Mouse (Mus musculus) urinary bladder, postnatal 4 days (tissue): Measurements from ENCODE around the gene Lsm14a.
A peak's percentile ranks its signal among the peaks of the same experiment; 100 is the strongest.
"Not testable (repeated sequence)": the region's sequence is repeated elsewhere in the genome, so short reads cannot be mapped to it uniquely, and the experiment has no call there.

Experiments used
- DNase-seq, 2 experiments: peaks; one replicate each; pipeline ENCODE4 v3.0.0; 2021 to 2022; ENCODE audit warnings: low spot score in 2 of 2

The Lsm14a gene

GRCm38 (mm10) chr7:34373906-34374305 lies 19.2 kb downstream of the Lsm14a start:
- DNase-seq: no peak

DNA sequence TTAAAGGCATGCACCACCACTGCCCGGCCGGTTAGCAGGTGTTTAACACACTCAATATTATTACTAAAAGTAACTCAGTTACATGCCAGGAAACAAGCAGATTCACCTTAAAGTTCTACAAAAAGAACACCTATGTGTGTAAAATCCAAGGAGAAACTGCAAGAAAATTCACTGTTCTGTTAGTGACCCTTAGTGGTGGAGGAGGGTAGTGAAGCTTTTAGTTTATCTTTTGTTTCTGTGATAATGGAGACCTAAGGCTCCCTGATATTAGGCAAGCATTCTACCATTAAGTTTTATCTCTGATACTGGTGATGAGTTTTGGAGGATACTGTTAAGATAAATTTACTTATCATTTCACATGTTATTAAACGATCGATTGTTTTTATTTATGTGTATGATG lies 37.5 kb downstream of the Lsm14a start:
- DNase-seq: no peak

DNA sequence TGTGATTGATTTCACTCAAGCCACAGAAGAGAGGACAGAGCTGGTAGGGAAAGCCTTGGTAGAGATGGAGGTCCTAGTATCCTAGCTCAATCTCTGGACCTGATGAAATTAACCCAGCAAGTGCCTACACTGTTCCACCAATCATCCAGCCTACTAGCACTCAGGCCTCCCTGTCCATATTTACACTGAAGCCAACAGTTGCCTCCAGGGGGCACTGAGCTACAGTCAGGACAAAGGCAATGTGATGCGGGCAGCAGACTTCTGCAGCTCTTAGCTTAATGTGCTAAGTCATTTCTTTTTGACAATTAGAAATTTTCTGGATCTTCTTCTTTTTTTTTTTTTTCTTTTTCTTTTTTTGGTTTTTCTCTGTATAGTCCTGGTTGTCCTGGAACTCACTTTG lies 41.1 kb downstream of the Lsm14a start:
- no peak for DNase-seq

GRCm38 (mm10) chr7:34350166-34350565 lies 42.9 kb downstream of the Lsm14a start:
- no peak for DNase-seq

DNA sequence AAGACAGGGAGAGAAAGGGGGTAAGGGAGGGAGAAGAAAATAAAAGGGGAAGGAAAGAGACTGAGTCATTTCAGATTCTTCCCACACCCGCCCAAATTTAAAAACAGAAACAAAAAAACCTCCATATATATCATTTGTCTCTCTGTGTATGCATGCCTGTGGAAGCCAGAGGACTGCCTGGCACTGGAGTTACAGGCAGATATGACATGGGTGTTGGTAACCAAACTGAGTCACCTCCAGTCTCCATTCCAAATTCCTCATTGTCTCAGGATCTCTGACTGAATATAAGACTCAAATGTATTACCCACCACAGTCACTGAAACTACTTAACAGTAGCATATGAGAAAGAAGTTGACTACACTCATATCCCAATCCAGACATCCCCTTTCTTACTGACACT lies 45.1 kb downstream of the Lsm14a start:
- DNase-seq: no peak

DNA sequence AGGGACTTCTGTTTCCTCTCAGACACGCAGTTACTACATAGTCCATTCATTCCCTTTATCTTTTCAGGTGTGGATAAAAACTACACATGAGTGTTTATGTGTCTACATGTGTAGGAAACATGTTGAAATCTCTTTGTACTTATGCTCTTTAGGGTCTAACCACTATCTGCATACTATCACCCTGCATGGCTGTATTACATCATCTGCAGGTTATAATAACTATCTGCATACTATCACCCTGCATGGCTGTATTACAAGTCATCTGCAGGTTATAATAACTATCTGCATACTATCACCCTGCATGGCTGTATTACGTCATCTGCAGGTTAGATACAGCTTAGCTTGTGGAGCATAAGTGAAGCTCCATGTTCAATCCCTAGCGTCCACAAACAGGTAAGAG lies 46.1 kb downstream of the Lsm14a start:
- no peak for DNase-seq

- no peak for DNase-seq
These were observed 46.6 kb downstream of the Lsm14a start for GRCm38 (mm10) chr7:34346505-34346904.

DNA sequence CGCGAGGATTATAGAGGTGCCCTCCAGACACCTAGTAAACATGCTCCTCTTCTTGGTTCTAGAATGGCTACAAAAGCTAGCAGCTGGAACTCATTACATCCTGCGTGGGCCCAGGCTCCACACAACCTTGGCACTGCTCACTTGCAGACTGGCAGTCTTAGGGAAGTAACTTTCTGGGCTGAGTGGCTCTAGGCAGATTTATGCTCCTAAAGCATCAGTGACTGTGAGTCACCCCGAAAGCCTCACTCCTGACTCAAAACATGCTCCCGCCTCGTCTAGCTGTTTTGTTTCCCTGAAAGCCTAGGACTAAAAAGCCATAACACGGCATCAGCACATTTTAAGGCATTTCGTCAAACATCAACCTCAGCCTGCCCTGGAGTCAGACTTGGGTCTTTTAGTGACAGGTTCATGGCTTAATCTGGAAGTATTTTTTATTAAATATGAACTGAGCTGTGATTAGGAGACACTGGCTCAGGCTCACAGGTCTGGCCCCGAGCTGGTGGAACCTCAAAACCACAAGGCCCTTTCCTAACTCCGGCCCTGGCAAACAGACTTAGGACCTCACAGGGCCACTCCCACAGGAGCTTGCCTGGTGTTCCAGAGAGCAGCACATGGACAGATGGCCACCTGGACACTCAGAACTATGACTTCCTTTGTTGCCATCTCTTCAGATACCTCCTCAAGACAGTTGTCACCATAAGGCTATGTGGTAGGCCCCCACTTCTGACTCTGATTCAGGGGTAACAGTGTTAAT lies 50.9 kb downstream of the Lsm14a start:
- DNase-seq: no peak

DNA sequence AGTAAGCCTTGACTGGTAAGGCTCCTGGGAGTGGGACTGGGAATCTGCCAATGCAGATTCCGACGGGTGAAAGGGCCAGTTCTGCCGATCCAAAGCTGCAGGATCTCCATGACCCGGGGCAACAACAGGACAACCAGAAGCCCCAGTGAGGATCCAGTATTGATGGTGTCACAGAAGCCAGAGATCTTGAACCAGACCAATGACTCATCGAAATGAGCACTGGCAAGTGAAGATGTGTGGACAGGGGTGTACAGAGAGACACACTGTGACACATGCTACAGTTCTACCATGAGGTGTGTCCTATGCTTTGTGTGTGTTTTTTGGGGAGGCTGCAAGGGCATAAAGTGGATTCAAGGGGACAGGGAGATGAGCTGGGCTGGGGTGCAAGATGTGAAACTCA lies 52.3 kb downstream of the Lsm14a start:
- DNase-seq: no peak

DNA sequence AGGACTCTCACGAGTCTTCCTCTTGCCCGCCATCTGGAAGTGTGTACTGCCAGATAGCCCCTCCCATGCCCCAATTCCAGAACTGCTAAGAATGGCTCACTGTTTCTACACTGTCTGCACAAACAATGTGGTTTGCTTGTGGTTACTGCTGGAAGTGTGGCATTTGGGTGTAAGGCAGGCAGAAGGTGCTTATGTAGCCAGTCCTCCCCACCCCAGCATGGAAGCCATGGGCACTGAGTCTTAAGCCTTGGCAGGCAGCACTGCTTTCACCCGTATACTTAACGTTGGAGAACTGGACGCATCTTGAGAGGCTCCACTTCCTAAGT lies 54.0 kb downstream of the Lsm14a start:
- no peak for DNase-seq

GRCm38 (mm10) chr7:34338445-34339163 lies 54.5 kb downstream of the Lsm14a start:
- DNase-seq: no peak

DNA sequence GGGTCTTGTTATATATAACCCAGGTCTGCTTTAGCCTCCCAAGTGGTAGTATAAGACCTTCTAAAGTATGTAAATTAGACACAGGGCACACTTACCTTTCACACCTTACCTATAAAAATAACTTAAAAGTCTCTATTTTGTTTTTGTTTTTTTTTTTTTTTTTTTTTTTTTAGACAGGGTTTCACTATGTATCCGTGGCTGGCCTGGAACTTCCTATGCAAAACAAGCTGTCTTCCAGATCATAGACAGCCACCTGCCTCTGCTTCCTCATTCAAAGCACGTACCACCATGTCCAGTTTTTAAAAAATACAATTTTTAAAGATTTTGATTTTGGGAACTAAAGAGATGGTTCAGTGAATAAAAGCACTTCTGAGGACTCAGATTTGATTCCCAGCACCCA lies 55.8 kb downstream of the Lsm14a start:
- DNase-seq: no peak

DNA sequence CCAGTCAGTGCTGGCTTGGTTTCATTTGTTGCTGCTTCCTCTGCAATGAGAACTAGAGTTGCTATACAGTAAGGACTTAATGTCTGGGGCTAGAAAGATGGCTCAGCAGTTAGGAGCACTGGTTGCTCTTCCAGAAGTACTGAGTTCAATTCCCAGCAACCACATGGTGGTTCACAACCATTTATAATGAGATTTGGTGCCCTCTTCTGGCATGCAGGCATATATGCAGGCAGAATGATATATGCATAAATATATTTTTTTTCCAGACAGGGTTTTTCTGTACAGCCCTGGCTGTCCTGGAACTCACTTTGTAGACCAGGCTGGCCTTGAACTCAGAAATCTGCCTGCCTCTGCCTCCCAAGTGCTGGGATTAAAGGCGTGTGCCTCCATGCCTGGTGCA lies 56.6 kb downstream of the Lsm14a start:
- DNase-seq: not testable (repeated sequence)

DNA sequence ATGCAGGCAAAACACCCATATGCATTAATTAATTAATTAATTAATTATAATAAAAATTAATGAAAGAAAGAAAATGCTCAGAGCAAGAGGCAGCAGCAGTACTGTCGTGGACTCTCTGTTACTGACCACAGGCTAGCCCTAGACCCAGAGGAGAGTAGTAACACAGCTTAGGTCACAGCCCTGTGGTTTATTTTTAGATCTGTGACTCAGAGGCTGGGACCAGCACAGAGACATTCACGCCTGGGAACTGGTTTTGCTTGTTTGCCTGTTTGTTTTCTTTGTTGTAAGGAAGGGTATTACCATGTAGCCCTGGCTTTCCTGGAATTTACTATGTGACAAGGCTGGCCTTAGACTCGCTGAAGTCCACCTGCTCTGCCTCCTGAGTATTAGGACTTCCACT lies 65.6 kb downstream of the Lsm14a start:
- DNase-seq: no peak

- no peak for DNase-seq
These were observed 68.3 kb downstream of the Lsm14a start for GRCm38 (mm10) chr7:34324857-34325256.

DNA sequence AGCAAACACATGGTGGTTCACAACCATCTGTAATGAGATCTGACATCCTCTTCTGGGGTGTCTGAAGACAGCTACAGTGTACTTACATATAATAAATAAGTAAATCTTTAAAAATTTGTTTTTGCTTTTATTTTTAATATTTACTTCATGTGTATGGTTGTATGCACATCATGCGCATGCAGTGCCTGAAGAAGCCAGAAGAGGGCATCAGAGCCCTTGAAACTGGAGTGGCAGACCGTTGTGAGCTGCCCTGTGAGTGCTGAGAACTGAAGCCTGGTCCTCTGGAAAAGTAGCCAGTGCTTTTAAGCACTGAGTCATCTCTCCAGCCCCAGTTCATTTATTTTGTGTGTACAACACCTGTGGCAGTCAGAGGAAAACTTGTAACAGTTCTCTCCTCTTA lies 69.1 kb downstream of the Lsm14a start:
- DNase-seq: no peak

- peak in 1 of 2 experiments; percentile 55 for DNase-seq
These were observed 69.8 kb downstream of the Lsm14a start for GRCm38 (mm10) chr7:34323351-34323750.

- DNase-seq: no peak
These were observed 71.2 kb downstream of the Lsm14a start for GRCm38 (mm10) chr7:34321958-34322357.

DNA sequence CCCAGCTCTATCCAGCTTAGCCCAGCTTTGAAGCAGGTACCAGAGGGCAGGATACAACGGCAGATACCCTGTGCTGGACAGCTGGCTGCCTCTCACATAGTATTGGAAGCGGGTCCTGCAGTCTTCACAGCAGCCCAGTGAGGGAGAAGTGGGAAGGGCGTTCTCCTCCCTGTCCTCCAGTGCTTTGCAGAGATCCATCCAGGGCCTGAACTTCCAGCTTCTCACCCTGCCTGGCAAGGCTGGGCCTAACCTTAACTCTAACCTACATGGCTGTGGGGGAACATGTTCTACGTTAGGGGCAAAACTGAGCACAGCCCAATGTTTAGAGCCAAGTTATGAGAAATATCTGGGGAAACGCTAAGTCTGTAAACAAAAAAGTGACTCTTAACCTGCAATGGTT lies 72.0 kb downstream of the Lsm14a start:
- no peak for DNase-seq

- peak in 1 of 2 experiments; percentile 42 for DNase-seq
These were observed 73.2 kb downstream of the Lsm14a start for GRCm38 (mm10) chr7:34319957-34320356.

DNA sequence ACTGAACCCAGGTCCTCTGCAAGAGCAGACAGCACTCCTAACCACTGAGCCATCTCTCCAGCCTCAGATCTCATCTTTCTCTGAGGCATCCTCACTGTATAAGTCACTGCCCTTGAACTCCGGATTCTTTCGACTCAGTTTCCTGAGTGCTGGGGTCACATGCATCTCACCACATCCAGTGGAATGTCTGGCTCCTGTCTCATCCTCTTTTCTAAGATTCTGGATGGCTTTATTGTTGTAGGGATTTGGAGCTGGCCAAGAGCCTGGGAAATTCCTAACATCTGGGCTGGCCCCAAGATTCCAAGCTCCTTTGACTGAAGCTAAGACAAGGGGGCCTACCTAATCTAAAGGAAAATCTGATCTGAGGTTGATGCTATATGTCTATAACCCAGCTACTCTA lies 74.0 kb downstream of the Lsm14a start:
- DNase-seq: peak in 1 of 2 experiments; percentile 59

DNA sequence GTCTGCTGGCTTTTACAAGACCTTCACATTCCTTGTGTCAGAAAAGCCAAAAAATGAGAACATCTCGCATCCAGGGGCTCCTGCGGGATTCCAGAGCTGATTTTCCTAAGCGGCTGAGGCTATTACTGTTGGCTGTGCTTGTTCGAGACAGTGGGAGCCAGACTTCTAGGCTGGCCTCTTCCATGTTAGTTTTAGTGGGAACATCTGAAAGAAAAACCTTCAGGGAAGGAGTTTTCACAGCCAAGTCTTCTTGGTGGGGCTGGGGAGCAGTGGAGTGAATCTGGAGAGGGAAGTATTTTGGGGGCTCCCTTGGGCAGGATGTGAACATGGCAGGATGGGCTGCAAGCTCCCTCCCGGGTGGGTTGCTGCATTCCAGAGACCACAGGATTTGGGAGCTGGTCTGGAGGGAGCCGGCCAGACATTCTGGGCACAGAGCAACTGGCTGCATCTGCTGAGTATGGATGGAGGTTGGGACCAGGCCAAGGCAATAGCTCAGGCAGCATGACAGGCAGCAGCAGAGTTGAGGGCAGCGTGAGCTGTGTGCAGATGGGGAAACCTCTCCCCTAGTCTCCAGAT lies 75.1 kb downstream of the Lsm14a start:
- DNase-seq: peak; percentile 68 to 70

GRCm38 (mm10) chr7:34313443-34313875 lies 79.7 kb downstream of the Lsm14a start, which contains the start of gene 4931406P16Rik:
Gene 4931406P16Rik, minus strand, starts transcription at chr7:34313551.
- DNase-seq: peak; percentile 87 to 89
